Mouse (Mus musculus) left cerebral cortex, postnatal 25 days (tissue): ENCODE data around the gene Mrpl41. TPM values are rescaled to one million over a fixed set of nuclear protein-coding genes. Genes with fewer than 3 reads are reported as not detected.
"Not testable (repeated sequence)": the region's sequence is repeated elsewhere in the genome, so short reads cannot be mapped to it uniquely, and the experiment has no call there.

Experiments used
- DNase-seq, 2 experiments: peaks; one replicate each; pipeline ENCODE4 v3.0.0; 2022; ENCODE audit warnings: low spot score in 2 of 2, mixed read lengths in 1 of 2
- intact Hi-C: fragments of 180-260 bp; cut with DNase I; formaldehyde crosslinking; loops from one replicate; pipeline ENCODE4 v1.15.1; 2025
- total RNA-seq, 2 experiments: library from RNA; stranded (reverse); gene quantifications; 2 replicates each; pipeline ENCODE4 v1.2.3; 2021

Mrpl41 gene
- 10 to 100 TPM; 72.5 to 79.4 TPM for total RNA-seq

GRCm38 (mm10) chr2:24974906-24975703, at the start of gene Mrpl41:
Gene Mrpl41 (minus strand): TSS chr2:24975098.
- peak; percentile 97 to 99 for DNase-seq
- intact Hi-C loops = no loop called here

GRCm38 (mm10) chr2:25022678-25023077, 47.8 kb upstream of the Mrpl41 start:
- no peak for DNase-seq
- intact Hi-C loops = no loop called here

GRCm38 (mm10) chr2:25008250-25008649, 33.4 kb upstream of the Mrpl41 start:
- DNase-seq = no peak
- intact Hi-C loops = no loop called here

- intact Hi-C loops = no loop called here
Observed at GRCm38 (mm10) chr2:25006767-25007166, 31.9 kb upstream of the Mrpl41 start.

GRCm38 (mm10) chr2:25003946-25004786, 29.3 kb upstream of the Mrpl41 start:
- intact Hi-C loops = no loop called here
- DNase-seq = no peak

More at GRCm38 (mm10) chr2:25006767-25007166, 31.9 kb upstream of the Mrpl41 start:
- no peak for DNase-seq

- DNase-seq = peak in 1 of 2 experiments; percentile 15
- intact Hi-C loops = no loop called here
Observed at GRCm38 (mm10) chr2:25000544-25001235, 25.8 kb upstream of the Mrpl41 start.

- no peak for DNase-seq
- intact Hi-C loops = no loop called here
Observed at GRCm38 (mm10) chr2:24996471-24996870, 21.6 kb upstream of the Mrpl41 start.

GRCm38 (mm10) chr2:24995332-24995731, 20.4 kb upstream of the Mrpl41 start:
- peak; percentile 33 to 80 for DNase-seq
- intact Hi-C loops = no loop called here

GRCm38 (mm10) chr2:24987762-24988161, 12.9 kb upstream of the Mrpl41 start:
- intact Hi-C loops = no loop called here
- no peak for DNase-seq

- intact Hi-C loops = no loop called here
- no peak for DNase-seq
Observed at GRCm38 (mm10) chr2:24976960-24977359, 2.1 kb upstream of the Mrpl41 start.

GRCm38 (mm10) chr2:24975704-24976297, 903 bp upstream of the Mrpl41 start, which contains the start of gene Pnpla7:
Gene Pnpla7 (plus strand): TSS chr2:24976033.
- intact Hi-C loops = no loop called here

GRCm38 (mm10) chr2:24974452-24974851, 446 bp downstream of the Mrpl41 start:
- DNase-seq = peak in 1 of 2 experiments; percentile 31
- intact Hi-C loops = not testable (repeated sequence)

More at GRCm38 (mm10) chr2:24975704-24976297, 903 bp upstream of the Mrpl41 start, which contains the start of gene Pnpla7:
- peak; percentile 58 to 82 for DNase-seq

GRCm38 (mm10) chr2:24970386-24970785, 4.5 kb downstream of the Mrpl41 start:
- intact Hi-C loops = no loop called here

GRCm38 (mm10) chr2:24962304-24963000, 12.4 kb downstream of the Mrpl41 start, which contains the start of gene Dph7:
Gene Dph7 (plus strand): TSS chr2:24962400.
- intact Hi-C loops = no loop called here
- peak; percentile 87 to 93 for DNase-seq

More at GRCm38 (mm10) chr2:24970386-24970785, 4.5 kb downstream of the Mrpl41 start:
- DNase-seq = no peak

GRCm38 (mm10) chr2:24960910-24961309, 14.0 kb downstream of the Mrpl41 start:
- intact Hi-C loops = no loop called here
- DNase-seq = peak in 1 of 2 experiments; percentile 23

- intact Hi-C loops = no loop called here
Observed at GRCm38 (mm10) chr2:24952537-24953055, 22.3 kb downstream of the Mrpl41 start.

GRCm38 (mm10) chr2:24950189-24950535, 24.7 kb downstream of the Mrpl41 start:
- intact Hi-C loops = no loop called here
- no peak for DNase-seq

More at GRCm38 (mm10) chr2:24952537-24953055, 22.3 kb downstream of the Mrpl41 start:
- no peak for DNase-seq

GRCm38 (mm10) chr2:24949421-24950188, 25.3 kb downstream of the Mrpl41 start, which contains the start of gene Zmynd19:
Gene Zmynd19 (plus strand): TSS chr2:24949792.
- peak; percentile 98 to 99 for DNase-seq
- intact Hi-C loops = no loop called here
